Mouse (Mus musculus) embryonic fibroblast, embryonic 13.5 days (primary cell): ENCODE measurements around the gene Drc7.

ENCODE experiments used
- CTCF ChIP-seq: IDR thresholded peaks from 2 replicates; pipeline ENCODE4 v1.5.1; 2011; ENCODE audit warnings: mild to moderate bottlenecking, control low read depth, low read length, moderate library complexity, borderline replicate concordance; ENCODE audit not compliant: insufficient read depth
- POLR2A ChIP-seq: IDR thresholded peaks from 2 replicates; pipeline ENCODE4 v1.6.1; 2011; ENCODE audit warnings: low read depth, mild to moderate bottlenecking, control low read depth, low read length, moderate library complexity

DNA sequence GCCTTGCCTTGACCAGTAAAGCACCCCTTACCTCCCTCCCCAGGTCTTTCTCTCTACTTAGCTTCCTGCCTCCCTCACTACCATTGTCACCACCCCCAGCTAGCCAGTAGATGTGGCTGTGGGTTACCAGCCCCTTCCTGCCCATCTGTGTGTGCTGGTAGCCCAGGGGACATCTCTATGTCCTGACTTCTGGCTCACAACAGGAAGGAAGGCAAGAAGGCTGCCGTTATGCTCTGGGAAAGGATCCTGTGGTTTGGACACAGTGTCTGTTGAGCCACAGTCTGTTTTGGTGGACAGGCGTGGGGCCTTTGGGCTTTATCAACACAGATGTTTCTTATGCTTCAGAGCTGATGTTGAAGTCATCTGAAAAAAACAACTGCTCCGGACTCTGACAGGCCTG, 7.9 kb upstream of the Drc7 start:
- no peak for TF ChIP-seq CTCF
- TF ChIP-seq POLR2A = no peak
